Mouse (Mus musculus): ENCODE results near the gene Zkscan14.

DNA sequence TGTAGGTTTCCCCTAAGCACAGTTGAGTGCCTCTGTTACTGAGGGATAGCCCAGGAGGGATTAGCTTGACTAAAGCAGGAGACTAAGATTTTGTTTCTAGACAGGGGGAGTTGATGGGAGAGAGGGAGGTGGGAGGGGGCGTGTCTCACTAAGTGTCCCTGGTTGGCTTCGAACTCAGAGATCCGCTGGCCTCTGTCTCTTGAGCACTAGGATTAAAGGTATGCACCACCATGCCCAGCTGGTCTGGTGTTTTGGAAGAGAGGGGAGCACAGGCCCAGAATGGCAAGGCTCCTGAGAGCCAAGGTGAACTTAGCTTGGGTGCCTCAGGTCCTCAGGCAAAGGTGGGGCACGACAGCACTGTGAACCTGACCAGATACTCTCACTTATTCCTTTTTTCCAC lies 9.7 kb upstream of the Zkscan14 start:
- no peak for TF ChIP-seq CTCF (IDR thresholded peaks at IDR 0.05; ENCODE audit: borderline replicate concordance, insufficient read depth, low read length)
- no peak for TF ChIP-seq POLR2A (IDR thresholded peaks at IDR 0.05; ENCODE audit: low read depth, low read length)

All from embryonic fibroblast, embryonic 13.5 days (primary cell).